Mouse (Mus musculus) kidney, postnatal 25 days (tissue): ENCODE data around the gene Gm17416.
A peak's percentile ranks its signal among the peaks of the same experiment; 100 is the strongest.

Experiments used
- DNase-seq, 2 experiments: peaks; one replicate each; pipeline ENCODE4 v3.0.0; 2021; ENCODE audit warnings: mixed read lengths in 2 of 2

The Gm17416 gene

GRCm38 (mm10) chr2:152569038-152569437 is at the start of gene Gm17416:
TSS of gene Gm17416 (plus strand) at chr2:152569338.
- DNase-seq, result no peak

GRCm38 (mm10) chr2:152539944-152540710 is 29.0 kb upstream of the Gm17416 start, which contains the start of gene Defb29:
TSS of gene Defb29 (minus strand) at chr2:152540098.
- DNase-seq, result peak; percentile 73 to 87

- no peak for DNase-seq
Measured at GRCm38 (mm10) chr2:152541979-152542378, 27.2 kb upstream of the Gm17416 start.

GRCm38 (mm10) chr2:152542897-152543296 is 26.2 kb upstream of the Gm17416 start:
- no peak for DNase-seq

GRCm38 (mm10) chr2:152543478-152543877 is 25.7 kb upstream of the Gm17416 start:
- DNase-seq, result peak; percentile 35 to 70

GRCm38 (mm10) chr2:152544691-152545090 is 24.4 kb upstream of the Gm17416 start:
- peak; percentile 60 to 79 for DNase-seq

GRCm38 (mm10) chr2:152548124-152548523 is 21.0 kb upstream of the Gm17416 start:
- no peak for DNase-seq

GRCm38 (mm10) chr2:152553774-152554423 is 15.2 kb upstream of the Gm17416 start:
- DNase-seq, result peak; percentile 71 to 81

- no peak for DNase-seq
Measured at GRCm38 (mm10) chr2:152556655-152557054, 12.5 kb upstream of the Gm17416 start.

- DNase-seq, result no peak
Measured at GRCm38 (mm10) chr2:152569881-152570280, 743 bp downstream of the Gm17416 start.

- DNase-seq, result peak; percentile 50 to 53
Measured at GRCm38 (mm10) chr2:152570313-152570712, 1.2 kb downstream of the Gm17416 start.

- DNase-seq, result no peak
Measured at GRCm38 (mm10) chr2:152572114-152572794, 3.1 kb downstream of the Gm17416 start, which contains the start of gene Defb21. TSS of gene Defb21 (plus strand) at chr2:152572744.

- DNase-seq, result no peak
Measured at GRCm38 (mm10) chr2:152573484-152573883, 4.3 kb downstream of the Gm17416 start.

GRCm38 (mm10) chr2:152580107-152580506 is 11.0 kb downstream of the Gm17416 start, which contains the start of gene Defb19:
TSS of gene Defb19 (minus strand) at chr2:152580312.
- DNase-seq, result no peak

- no peak for DNase-seq
Measured at GRCm38 (mm10) chr2:152580612-152581011, 11.5 kb downstream of the Gm17416 start.

- peak in 1 of 2 experiments; percentile 62 for DNase-seq
Measured at GRCm38 (mm10) chr2:152586926-152587560, 17.9 kb downstream of the Gm17416 start.

GRCm38 (mm10) chr2:152588450-152588849 is 19.3 kb downstream of the Gm17416 start:
- no peak for DNase-seq

GRCm38 (mm10) chr2:152589021-152589420 is 19.9 kb downstream of the Gm17416 start:
- DNase-seq, result peak; percentile 33 to 53

- DNase-seq, result no peak
Measured at GRCm38 (mm10) chr2:152599299-152599698, 30.2 kb downstream of the Gm17416 start, which contains the start of gene Defb45. TSS of gene Defb45 (minus strand) at chr2:152599399.

GRCm38 (mm10) chr2:152600076-152600475 is 30.9 kb downstream of the Gm17416 start:
- no peak for DNase-seq

- no peak for DNase-seq
Measured at GRCm38 (mm10) chr2:152601275-152601960, 32.3 kb downstream of the Gm17416 start.

GRCm38 (mm10) chr2:152604057-152604456 is 34.9 kb downstream of the Gm17416 start, which contains the start of gene Defb36:
TSS of gene Defb36 (plus strand) at chr2:152604327.
- peak; percentile 74 to 76 for DNase-seq
